Mouse (Mus musculus): ENCODE results near the gene Klra9.
"Not testable (repeated sequence)": the region's sequence is repeated elsewhere in the genome, so short reads cannot be mapped to it uniquely, and the experiment has no call there.

Klra9 gene

GRCm38 (mm10) chr6:130193012-130193411, at the start of gene Klra9:
TSS of gene Klra9 (minus strand) at chr6:130193112.
- DNase-seq (ENCODE audit: low spot score) = not testable (repeated sequence)

GRCm38 (mm10) chr6:130237536-130237935, 44.6 kb upstream of the Klra9 start:
- DNase-seq (ENCODE audit: low spot score) = no peak

- DNase-seq (ENCODE audit: low spot score) = no peak
Measured at GRCm38 (mm10) chr6:130236635-130237034, 43.7 kb upstream of the Klra9 start.

- DNase-seq (ENCODE audit: low spot score) = no peak
Measured at GRCm38 (mm10) chr6:130233222-130233621, 40.3 kb upstream of the Klra9 start, which contains the start of gene Klra7. TSS of gene Klra7 (minus strand) at chr6:130233322.

GRCm38 (mm10) chr6:130197453-130197852, 4.5 kb upstream of the Klra9 start:
- not testable (repeated sequence) for DNase-seq (ENCODE audit: low spot score)

- DNase-seq (ENCODE audit: low spot score) = not testable (repeated sequence)
Measured at GRCm38 (mm10) chr6:130129798-130130197, 63.1 kb downstream of the Klra9 start, which contains the start of gene Klra8. TSS of gene Klra8 (minus strand) at chr6:130129898.
